Mouse (Mus musculus): ENCODE measurements around the gene Afmid.
A peak's percentile ranks its signal among the peaks of the same experiment; 100 is the strongest.
"Not testable (repeated sequence)": the region's sequence is repeated elsewhere in the genome, so short reads cannot be mapped to it uniquely, and the experiment has no call there.

The Afmid gene

DNA sequence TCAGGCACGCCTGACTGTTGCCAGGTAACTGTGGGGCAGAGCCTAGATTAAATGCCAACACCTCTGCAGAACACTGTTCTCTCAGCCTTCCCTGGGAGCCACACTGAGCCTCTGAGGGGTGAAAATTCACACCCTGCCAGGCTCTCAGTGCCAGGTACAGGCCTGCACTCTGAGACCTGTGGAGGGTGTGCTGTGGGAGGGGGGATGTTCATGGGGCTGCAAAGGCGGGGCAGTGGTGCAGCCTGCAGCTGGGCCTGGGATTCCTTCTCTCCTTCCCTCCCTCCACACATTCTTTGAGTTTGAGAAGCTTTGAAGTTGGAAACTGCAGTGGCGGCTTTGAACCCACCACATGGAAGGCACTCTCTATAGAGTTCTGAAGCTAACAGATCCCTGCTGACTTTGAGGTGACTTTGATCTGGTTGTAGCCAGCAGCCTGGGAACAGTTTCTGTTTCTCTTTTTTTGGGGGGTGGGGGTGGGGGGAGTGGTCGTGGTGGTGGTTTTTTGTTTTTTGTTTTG, 31.6 kb upstream of the Afmid start:
- no peak for DNase-seq (ENCODE audit: low spot score in 2 of 2)

GRCm38 (mm10) chr11:117796954-117797353, 28.8 kb upstream of the Afmid start:
- no peak for DNase-seq (ENCODE audit: low spot score in 2 of 2)

- DNase-seq (ENCODE audit: low spot score in 2 of 2), result no peak
These were observed 28.1 kb upstream of the Afmid start, which contains the start of gene 6030468B19Rik for GRCm38 (mm10) chr11:117797511-117798159. 6030468B19Rik (plus strand) TSS chr11:117797660.

GRCm38 (mm10) chr11:117798160-117798541, 27.6 kb upstream of the Afmid start:
- no peak for DNase-seq (ENCODE audit: low spot score in 2 of 2)

DNA sequence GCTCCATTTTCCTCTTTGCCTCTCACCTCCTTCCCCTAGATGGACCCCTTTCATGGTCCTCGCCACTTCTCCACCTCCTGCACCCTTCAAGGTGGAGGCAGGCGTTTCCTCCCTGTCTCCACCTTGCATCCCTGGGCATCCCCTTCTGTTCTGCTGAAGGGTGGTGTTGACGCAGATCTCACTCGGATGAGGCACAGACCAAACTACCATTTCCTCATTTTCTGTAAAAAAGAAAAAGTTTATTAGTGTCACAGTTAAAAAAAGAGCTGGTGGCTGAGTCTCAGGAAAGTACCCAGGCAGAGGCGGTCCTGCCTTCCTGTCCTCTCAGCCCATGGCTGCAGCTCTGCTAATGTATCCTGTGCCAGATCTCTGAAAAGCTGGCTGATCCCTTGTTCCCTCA, 26.6 kb upstream of the Afmid start:
- DNase-seq (ENCODE audit: low spot score in 2 of 2), result no peak

- DNase-seq (ENCODE audit: low spot score in 2 of 2), result no peak
These were observed 25.7 kb upstream of the Afmid start for GRCm38 (mm10) chr11:117800038-117800437.

DNA sequence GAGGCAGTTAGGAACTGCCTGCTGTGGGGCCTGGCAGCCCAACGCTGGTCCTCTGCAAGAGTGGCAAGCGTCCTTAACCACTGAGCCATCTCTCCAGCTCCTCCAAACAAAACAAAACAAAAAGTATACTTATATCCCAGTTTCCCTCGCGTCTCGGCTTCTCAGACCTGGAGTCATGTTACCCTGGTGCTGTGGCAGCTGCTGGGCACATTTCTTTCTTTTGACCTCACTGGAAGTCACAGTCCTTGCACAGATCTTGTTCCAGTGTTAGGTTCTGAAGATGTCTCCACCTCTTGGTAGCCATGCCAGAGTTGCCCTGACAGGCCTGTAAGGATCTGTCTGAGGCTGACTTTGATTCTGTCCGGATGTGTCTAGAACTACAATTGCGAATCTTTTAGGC, 24.1 kb upstream of the Afmid start:
- DNase-seq (ENCODE audit: low spot score in 2 of 2), result no peak

GRCm38 (mm10) chr11:117803166-117803688, 22.5 kb upstream of the Afmid start:
- DNase-seq (ENCODE audit: low spot score in 2 of 2), result no peak

- no peak for DNase-seq (ENCODE audit: low spot score in 2 of 2)
These were observed 18.9 kb upstream of the Afmid start for GRCm38 (mm10) chr11:117806781-117807180.

DNA sequence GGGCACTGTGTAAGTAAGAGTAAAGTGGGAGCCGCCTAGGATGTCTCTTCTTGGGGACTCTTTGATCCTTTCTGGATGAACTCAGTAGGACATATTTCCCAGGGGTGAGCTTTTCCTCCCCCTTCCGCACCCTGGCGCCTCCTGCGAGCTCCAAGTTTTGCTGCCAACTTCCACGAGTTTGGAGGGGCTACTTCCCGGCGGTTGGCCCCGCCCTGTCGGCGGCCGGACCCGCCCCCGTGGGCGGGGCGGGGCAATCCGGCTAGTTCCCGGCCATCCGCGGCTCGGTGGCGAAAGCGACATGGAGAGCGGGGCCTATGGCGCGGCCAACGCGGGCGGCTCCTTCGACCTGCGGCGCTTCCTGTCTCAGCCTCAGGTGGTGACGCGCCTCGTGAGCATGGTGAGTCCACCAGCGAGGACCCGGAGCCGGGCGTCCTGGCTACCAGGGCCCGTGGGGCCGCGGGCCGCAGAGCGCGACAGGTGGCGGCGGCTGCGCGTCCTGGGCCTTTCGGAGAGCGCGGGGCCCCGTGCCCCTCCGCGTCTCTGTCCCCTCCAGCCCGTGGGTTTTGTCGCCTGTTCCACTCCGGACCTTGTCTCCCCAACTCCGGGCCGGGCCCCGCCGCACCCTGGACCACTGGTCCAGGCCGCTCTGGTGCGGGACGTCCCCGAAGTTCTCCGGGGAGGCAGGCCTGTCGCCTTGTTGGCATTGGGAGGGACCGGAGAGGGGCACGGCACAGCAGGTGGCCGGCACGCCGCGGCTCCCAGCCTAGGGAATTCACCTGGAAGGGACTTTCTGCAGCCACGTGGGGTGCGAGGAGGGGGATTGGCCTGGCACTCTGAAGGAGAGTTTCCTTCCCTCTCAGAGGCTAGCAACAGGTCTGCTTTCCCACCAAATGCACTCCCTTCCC, 16.1 kb upstream of the Afmid start, which contains the start of the genes Gm20708 and Syngr2:
TSS of gene Gm20708 (plus strand) at position 262 of the 905 bp plus-strand sequence.
TSS of gene Syngr2 (plus strand) at position 262 of the 905 bp plus-strand sequence.
- DNase-seq (ENCODE audit: low spot score in 2 of 2), result no peak

DNA sequence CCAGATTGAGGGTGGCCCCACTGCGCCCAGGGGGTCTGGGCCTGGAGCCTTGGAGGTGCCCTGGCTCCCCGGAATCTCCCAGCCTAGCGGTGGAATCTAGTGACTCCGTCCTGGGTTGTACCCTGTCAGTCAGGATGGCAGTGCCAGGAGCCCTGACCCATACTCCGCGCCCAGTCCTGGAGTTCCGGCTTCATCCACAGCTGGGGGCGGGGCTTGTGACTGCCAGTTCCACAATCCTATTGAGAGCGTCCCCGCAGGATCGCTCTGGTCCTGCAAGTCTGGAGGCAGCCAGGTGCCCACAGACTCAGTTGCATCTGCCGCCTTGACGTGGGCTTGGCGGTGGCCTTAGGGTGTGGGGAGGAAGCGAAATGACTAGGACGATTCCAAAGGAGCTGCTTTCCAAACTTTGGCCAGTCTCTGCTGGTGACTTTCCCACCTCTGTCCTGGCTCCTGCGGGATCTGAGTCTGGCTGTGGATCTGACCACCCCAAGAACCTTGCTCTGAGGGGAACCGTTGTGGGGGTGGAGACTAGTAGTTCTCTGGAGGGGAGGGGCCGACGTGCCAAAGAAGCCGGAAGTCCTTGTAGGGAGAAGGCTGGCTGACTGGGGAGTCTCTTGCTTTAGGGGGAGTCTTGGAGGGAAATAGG, 15.2 kb upstream of the Afmid start:
- DNase-seq (ENCODE audit: low spot score in 2 of 2), result peak in 1 of 2 experiments; percentile 28

GRCm38 (mm10) chr11:117813867-117814266, 11.9 kb upstream of the Afmid start:
- DNase-seq (ENCODE audit: low spot score in 2 of 2), result no peak

DNA sequence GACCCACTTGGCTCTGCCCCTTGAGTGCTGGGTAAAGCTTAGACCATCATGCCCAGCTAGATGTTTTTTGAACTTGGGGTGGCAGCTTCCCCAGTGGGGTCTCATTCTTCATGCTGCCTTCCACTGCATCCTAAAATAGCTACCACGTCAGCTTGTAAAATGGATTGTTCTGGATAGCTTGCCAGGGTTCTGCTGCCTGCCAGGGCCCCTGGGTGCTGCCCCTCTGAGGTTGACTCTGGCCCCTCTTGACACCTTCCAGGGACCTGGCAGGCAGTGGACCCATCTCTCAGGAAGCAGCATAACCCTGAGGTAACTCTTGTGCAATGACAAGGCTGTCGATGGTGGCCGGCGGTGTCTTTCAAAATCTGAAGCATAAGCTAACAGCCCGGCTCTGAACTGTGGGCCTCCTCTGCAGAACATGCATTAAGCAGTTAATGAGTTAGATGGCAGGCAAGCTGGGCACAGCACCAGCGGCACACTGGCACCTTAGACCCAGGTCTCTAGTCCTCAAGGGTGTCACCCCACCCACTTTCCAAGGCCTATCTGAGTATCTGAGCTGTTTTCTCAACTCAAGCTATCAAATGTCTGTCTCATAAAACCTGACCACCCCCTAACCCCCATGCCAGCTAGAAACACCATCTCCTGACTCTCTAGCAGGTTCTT, 10.9 kb upstream of the Afmid start:
- DNase-seq (ENCODE audit: low spot score in 2 of 2), result no peak

DNA sequence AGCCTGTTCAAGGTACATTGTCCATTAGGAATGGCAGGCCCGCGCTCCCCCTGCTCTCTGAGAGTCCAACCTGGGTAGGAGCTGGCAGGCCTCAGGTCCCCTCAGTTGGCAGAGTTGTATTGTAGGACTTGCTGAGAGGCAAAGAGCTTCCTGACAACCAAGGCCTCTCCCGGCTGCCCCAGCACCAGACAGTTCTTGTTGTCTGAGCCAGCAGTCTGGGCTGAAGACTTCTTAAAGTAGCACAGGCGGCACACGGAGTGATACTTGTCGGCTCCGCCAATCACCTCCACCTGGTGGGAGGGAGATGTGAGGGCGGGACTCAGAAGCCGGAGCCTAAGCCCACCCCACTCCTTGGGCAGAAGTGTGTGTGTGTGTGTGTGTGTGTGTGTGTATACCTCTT, 9.9 kb upstream of the Afmid start:
- not testable (repeated sequence) for DNase-seq (ENCODE audit: low spot score in 2 of 2)

- DNase-seq (ENCODE audit: low spot score in 2 of 2), result no peak
These were observed 9.2 kb upstream of the Afmid start for GRCm38 (mm10) chr11:117816389-117816996.

- no peak for DNase-seq (ENCODE audit: low spot score in 2 of 2)
These were observed 6.6 kb upstream of the Afmid start for GRCm38 (mm10) chr11:117819095-117819494.

DNA sequence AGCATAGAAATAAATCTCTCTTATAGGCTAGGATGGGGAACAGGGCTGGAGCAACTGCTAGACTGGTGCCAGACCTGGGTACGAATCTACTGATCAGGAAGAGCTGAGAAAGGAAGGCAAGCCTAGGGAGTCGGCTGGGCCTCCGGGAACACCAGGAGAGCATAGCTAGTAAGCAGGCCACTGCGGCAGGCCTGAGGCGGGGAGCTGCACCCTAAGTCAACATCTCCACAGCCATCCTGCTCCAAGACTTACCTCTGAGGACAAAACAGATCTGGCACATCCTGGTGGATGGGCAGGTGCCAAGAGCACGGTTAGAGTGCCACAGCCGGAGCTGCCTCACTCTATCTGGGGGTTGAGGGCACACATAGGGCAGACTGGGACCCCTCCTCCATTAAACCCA, 5.6 kb upstream of the Afmid start:
- no peak for DNase-seq (ENCODE audit: low spot score in 2 of 2)

DNA sequence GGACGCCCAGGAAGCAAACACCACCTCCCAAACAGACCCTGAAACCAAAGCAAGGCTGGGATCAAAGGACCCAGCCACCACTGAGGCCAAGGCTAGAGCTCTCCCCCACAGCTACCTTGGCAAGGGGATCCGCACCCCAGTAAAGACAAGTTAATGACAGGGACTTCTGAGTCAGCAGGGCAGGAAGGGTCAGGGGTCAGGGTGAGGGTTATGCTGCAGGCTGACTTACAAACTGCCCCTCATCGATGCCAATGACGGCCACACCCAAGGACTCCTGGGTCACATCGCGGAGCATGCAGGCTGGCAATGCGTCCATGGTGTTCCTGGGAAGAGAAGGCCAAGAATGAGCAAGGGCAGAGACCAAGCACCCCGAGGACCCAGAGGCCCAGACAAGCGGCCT, 3.9 kb upstream of the Afmid start:
- no peak for DNase-seq (ENCODE audit: low spot score in 2 of 2)

- DNase-seq (ENCODE audit: low spot score in 2 of 2), result no peak
These were observed 2.9 kb upstream of the Afmid start for GRCm38 (mm10) chr11:117822728-117823241.

DNA sequence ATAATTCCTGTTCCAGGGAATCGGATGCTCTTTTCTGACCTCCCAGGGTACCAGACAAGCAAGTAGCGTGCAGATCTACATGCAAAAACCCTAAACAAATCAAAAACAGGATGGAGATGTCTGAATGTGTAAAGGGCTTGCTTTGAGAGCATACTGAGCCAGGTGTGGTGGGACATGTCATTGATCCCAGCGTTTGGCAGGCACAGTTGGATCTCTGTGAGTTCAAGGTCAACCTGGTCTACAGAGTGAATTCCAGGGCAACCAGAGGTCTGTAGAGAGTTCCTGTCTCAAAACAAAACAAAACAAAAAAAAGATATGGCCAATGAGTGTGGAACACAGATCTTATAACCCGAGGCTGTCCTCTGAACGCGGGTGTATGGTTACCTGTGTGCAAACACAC, 2.3 kb upstream of the Afmid start:
- DNase-seq (ENCODE audit: low spot score in 2 of 2), result no peak
